Mouse (Mus musculus) liver, postnatal 0 days (tissue): Measurements from ENCODE around the gene Ttc4. TPM values are rescaled to one million over a fixed set of nuclear protein-coding genes. Genes with fewer than 3 reads are reported as not detected.

Experiments used
- ATAC-seq: fragments of 200-750 bp; cut with Nextera tagmentation; 2 replicates; pipeline ENCODE4 v1.8.0; 2017; ENCODE audit warnings: mild to moderate bottlenecking, moderate library complexity
- DNase-seq: peaks from one replicate; pipeline ENCODE4 v3.0.0-alpha.2; 2016
- H3K27ac ChIP-seq: fragments of 300-500 bp; sonication (generic); 2 replicates; pipeline ENCODE4 v1.5.1; 2014; ENCODE audit warnings: antibody characterized with exemption, moderate library complexity, mild to moderate bottlenecking, low read depth
- H3K27me3 ChIP-seq: fragments of 300-500 bp; sonication (generic); 2 replicates; pipeline ENCODE4 v1.6.1; 2014; ENCODE audit warnings: low read length, control low read depth, mixed read lengths; ENCODE audit not compliant: insufficient read depth
- H3K36me3 ChIP-seq: fragments of 300-500 bp; sonication (generic); replicated peaks from 2 replicates; pipeline ENCODE4 v1.6.1; 2014; ENCODE audit warnings: mild to moderate bottlenecking, control low read depth, low read length, moderate library complexity, mixed read lengths; ENCODE audit not compliant: insufficient read depth
- H3K4me1 ChIP-seq: fragments of 300-500 bp; sonication (generic); 2 replicates; pipeline ENCODE4 v1.6.1; 2014; ENCODE audit warnings: antibody characterized with exemption, mild to moderate bottlenecking, control low read depth; ENCODE audit not compliant: insufficient read depth
- H3K4me2 ChIP-seq: fragments of 300-500 bp; sonication (generic); 2 replicates; pipeline ENCODE4 v1.6.1; 2014; ENCODE audit warnings: low read depth, mild to moderate bottlenecking, low read length, moderate library complexity, mixed read lengths
- H3K4me3 ChIP-seq: fragments of 300-500 bp; sonication (generic); 2 replicates; pipeline ENCODE4 v1.5.1; 2014; ENCODE audit warnings: low read depth, low read length
- H3K9ac ChIP-seq: fragments of 300-500 bp; sonication (generic); replicated peaks from 2 replicates; pipeline ENCODE4 v1.6.1; 2014; ENCODE audit warnings: mild to moderate bottlenecking, moderate library complexity
- H3K9me3 ChIP-seq: fragments of 300-500 bp; sonication (generic); 2 replicates; pipeline ENCODE4 v1.6.1; 2016; ENCODE audit warnings: mild to moderate bottlenecking, control low read depth, low read length, mixed read lengths
- CTCF ChIP-seq: sonication (generic); IDR thresholded peaks from 2 replicates; pipeline ENCODE4 v1.5.1; 2016; ENCODE audit warnings: antibody characterized with exemption, low read depth
- EP300 ChIP-seq: IDR thresholded peaks from 2 replicates; pipeline ENCODE4 v1.6.1; 2016; ENCODE audit warnings: antibody characterized with exemption, low read depth, mild to moderate bottlenecking
- WGBS: fragments of 180-500 bp; shearing (Covaris S2); extraction: QIAGEN DNeasy Blood & Tissue Kit; methylation state at CpG from one replicate; pipeline ENCODE4 v1.1.7; 2014; ENCODE audit not compliant: insufficient replicate concordance; 5-methylcytosine and 5-hydroxymethylcytosine counted together
- polyA plus RNA-seq: library from polyadenylated mRNA; unstranded; fragments of >200 nt; fragmentation: Nextera tagmentation; extraction: Ambion mirVana; gene quantifications from 2 replicates; pipeline ENCODE4 v1.2.1, GENCODE M21; 2015

The Ttc4 gene
- polyA plus RNA-seq, 1 experiment from 2014 or later, result 19.5 TPM

- TF ChIP-seq EP300 (no peak), CTCF (no peak)
- Histone ChIP-seq H3K4me3 (no peak overlapping the region), H3K27me3 (0 out of 2 replicates have a peak, but pooled peaks cover 3% of the 10 kb centered on the region), H3K36me3 (no peaks in the 10 kb centered on the region), H3K27ac (no peak overlapping the region), H3K4me2 (no peak overlapping the region), H3K4me1 (no peaks in the 10 kb centered on the region), H3K9me3 (no peaks in the 10 kb centered on the region), H3K9ac (no peak overlapping the region)
- no peak for DNase-seq
- 74% methylated on average over 11 of the region's 11 CpGs for WGBS
- ATAC-seq, result no peak
These were observed 25.7 kb upstream of the Ttc4 start for GRCm38 (mm10) chr4:106704416-106704815.

GRCm38 (mm10) chr4:106703956-106704355 is 25.2 kb upstream of the Ttc4 start:
- no peak overlapping the region for H3K4me3 ChIP-seq
- ATAC-seq, result no peak

GRCm38 (mm10) chr4:106700798-106701197 is 22.1 kb upstream of the Ttc4 start:
- H3K9me3 ChIP-seq, result no peaks in the 10 kb centered on the region
- no peaks in the 10 kb centered on the region for H3K27me3 ChIP-seq
- TF ChIP-seq EP300 (no peak), CTCF (no peak)
- no peak overlapping the region for H3K4me3 ChIP-seq
- H3K36me3 ChIP-seq, result no peaks in the 10 kb centered on the region
- ATAC-seq (no peak), DNase-seq (no peak)
- H3K9ac ChIP-seq, result no peak overlapping the region
- H3K4me2 ChIP-seq, result no peak overlapping the region
- WGBS, result 50% methylated on average over 4 of the region's 4 CpGs
- H3K4me1 ChIP-seq, result no peaks in the 10 kb centered on the region
- H3K27ac ChIP-seq, result no peak overlapping the region

More at GRCm38 (mm10) chr4:106703956-106704355, 25.2 kb upstream of the Ttc4 start:
- Histone ChIP-seq H3K9ac (no peak overlapping the region), H3K4me2 (no peak overlapping the region), H3K27ac (no peak overlapping the region), H3K4me1 (no peaks in the 10 kb centered on the region), H3K36me3 (no peaks in the 10 kb centered on the region), H3K9me3 (no peaks in the 10 kb centered on the region), H3K27me3 (0 out of 2 replicates have a peak, but pooled peaks cover 1% of the 10 kb centered on the region)
- no peak for DNase-seq
- 72% methylated on average over 10 of the region's 10 CpGs for WGBS
- TF ChIP-seq CTCF (no peak), EP300 (no peak)

- Histone ChIP-seq H3K9ac (no peak overlapping the region), H3K27ac (no peak overlapping the region), H3K27me3 (no peaks in the 10 kb centered on the region), H3K36me3 (no peaks in the 10 kb centered on the region), H3K4me2 (no peak overlapping the region), H3K9me3 (no peaks in the 10 kb centered on the region), H3K4me3 (no peak overlapping the region), H3K4me1 (no peaks in the 10 kb centered on the region)
- TF ChIP-seq EP300, result no peak
- TF ChIP-seq CTCF, result peak; percentile 65
- peak; percentile 41 for DNase-seq
- WGBS, result 17% methylated on average over 9 of the region's 9 CpGs
- ATAC-seq, result no peak
These were observed 21.2 kb upstream of the Ttc4 start for GRCm38 (mm10) chr4:106699989-106700388.

GRCm38 (mm10) chr4:106693841-106694430 is 15.2 kb upstream of the Ttc4 start:
- DNase-seq, result no peak
- Histone ChIP-seq H3K27me3 (no peaks in the 10 kb centered on the region), H3K27ac (no peak overlapping the region), H3K9ac (no peak overlapping the region), H3K4me1 (0 out of 2 replicates have a peak, but pooled peaks cover under 1% of the 10 kb centered on the region), H3K9me3 (no peaks in the 10 kb centered on the region), H3K4me3 (no peak overlapping the region), H3K36me3 (no peaks in the 10 kb centered on the region), H3K4me2 (no peak overlapping the region)
- TF ChIP-seq EP300 (no peak), CTCF (no peak)
- 78% methylated on average over 15 of the region's 15 CpGs for WGBS
- ATAC-seq, result no peak

- H3K9me3 ChIP-seq, result no peaks in the 10 kb centered on the region
- H3K4me3 ChIP-seq, result no peak overlapping the region
- WGBS, result 32% methylated on average over 3 of the region's 3 CpGs
- TF ChIP-seq CTCF (no peak), EP300 (no peak)
- H3K36me3 ChIP-seq, result no peaks in the 10 kb centered on the region
- H3K27me3 ChIP-seq, result no peaks in the 10 kb centered on the region
- peaks cover 5% of the 10 kb centered on the region; the same call in 1 of the 2 replicates for H3K4me1 ChIP-seq
- ATAC-seq (peak; percentile 62), DNase-seq (no peak)
- H3K4me2 ChIP-seq, result no peak overlapping the region
- peak overlapping the region; percentile 16; the same call in 1 of the 2 replicates for H3K27ac ChIP-seq
- no peak overlapping the region for H3K9ac ChIP-seq
These were observed 10.0 kb upstream of the Ttc4 start for GRCm38 (mm10) chr4:106688636-106689296.
